Mouse (Mus musculus) C2C12 (cell line): ENCODE measurements around the gene Rptor. TPM values are rescaled to one million over a fixed set of nuclear protein-coding genes. Genes with fewer than 3 reads are reported as not detected.
A peak's percentile ranks its signal among the peaks of the same experiment; 100 is the strongest.

ENCODE experiments used
- H3K27me3 ChIP-seq: one replicate; pipeline ENCODE4 v1.6.1; 2011; ENCODE audit not compliant: control insufficient read depth, insufficient read depth, insufficient read length
- H3K36me3 ChIP-seq: one replicate; pipeline ENCODE4 v1.6.1; 2011; ENCODE audit not compliant: control insufficient read depth, insufficient read depth
- H3K4me3 ChIP-seq: one replicate; pipeline ENCODE4 v1.5.1; 2011; ENCODE audit warnings: mild to moderate bottlenecking, control low read depth; ENCODE audit not compliant: poor library complexity, insufficient read depth, severe bottlenecking
- H3K79me2 ChIP-seq: one replicate; pipeline ENCODE4 v1.6.1; 2011; ENCODE audit not compliant: control insufficient read depth, insufficient read depth
- H3K79me3 ChIP-seq: one replicate; pipeline ENCODE4 v1.6.1; 2011; ENCODE audit warnings: low read depth, control low read depth
- H3ac ChIP-seq: one replicate; pipeline ENCODE3; 2011; ENCODE audit warnings: low read depth; ENCODE audit not compliant: control insufficient read depth, insufficient read length
- CEBPB ChIP-seq: IDR thresholded peaks from one replicate; pipeline ENCODE4 v1.6.1; 2011; ENCODE audit warnings: low read depth, mild to moderate bottlenecking, control low read depth, moderate library complexity
- CTCF ChIP-seq: IDR thresholded peaks from one replicate; pipeline ENCODE4 v1.5.1; 2011; ENCODE audit not compliant: control insufficient read depth, insufficient read depth, insufficient read length
- FOSL1 ChIP-seq: IDR thresholded peaks from one replicate; pipeline ENCODE4 v1.8.0; 2011; ENCODE audit warnings: mild to moderate bottlenecking, low read length; ENCODE audit not compliant: poor library complexity, insufficient read depth, severe bottlenecking
- MAX ChIP-seq: IDR thresholded peaks from one replicate; pipeline ENCODE4 v1.6.1; 2011; ENCODE audit warnings: mild to moderate bottlenecking, control low read depth
- MYOD1 ChIP-seq: IDR thresholded peaks from one replicate; pipeline ENCODE4 v1.6.1; 2011; ENCODE audit warnings: low read depth; ENCODE audit not compliant: control insufficient read depth, insufficient read length
- MYOG ChIP-seq: IDR thresholded peaks from one replicate; pipeline ENCODE4 v1.6.1; 2011; ENCODE audit not compliant: control insufficient read depth, insufficient read length; ENCODE audit errors: extremely low read depth
- USF1 ChIP-seq: IDR thresholded peaks from one replicate; pipeline ENCODE4 v1.6.1; 2011; ENCODE audit warnings: low read depth, mild to moderate bottlenecking, control low read depth, moderate library complexity
- polyA plus RNA-seq: library from polyadenylated mRNA; unstranded; fragments of >200 nt; fragmentation: generic; extraction: Trizol; gene quantifications from one replicate; pipeline ENCODE4 v1.2.1, GENCODE M21; 2012; ENCODE audit warnings: missing spikeins

The Rptor gene
- polyA plus RNA-seq, 1 experiment: 34.8 TPM

DNA sequence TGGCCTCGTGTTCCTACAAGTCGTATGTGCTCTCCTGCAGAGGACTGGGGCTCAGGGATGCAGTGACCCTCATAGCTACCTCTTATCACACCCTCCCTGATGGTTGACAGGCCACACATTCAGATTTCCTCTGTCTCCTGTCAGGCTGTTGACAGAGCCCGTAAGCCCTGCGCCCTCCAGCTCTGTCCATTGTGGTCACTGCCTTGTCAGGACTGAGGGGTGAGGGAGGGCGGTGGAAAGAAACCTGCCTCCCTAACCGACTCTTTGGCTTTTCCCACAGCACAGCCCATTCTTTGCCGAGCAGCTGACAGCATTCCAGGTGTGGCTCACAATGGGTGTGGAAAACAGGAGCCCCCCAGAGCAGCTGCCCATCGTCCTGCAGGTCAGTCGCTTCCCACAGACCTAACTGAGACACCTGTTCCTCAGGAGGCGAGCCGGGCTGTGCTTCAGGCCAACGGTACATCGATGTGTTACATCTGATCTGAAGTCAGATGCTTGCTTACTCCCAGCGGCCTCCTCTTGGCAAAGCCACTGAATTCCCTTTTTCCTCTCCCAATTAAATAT lies 214.2 kb downstream of the Rptor start:
- Histone ChIP-seq H3K79me2 (peaks cover 14% of the 10 kb centered on the region), H3K4me3 (no peak overlapping the region), H3K27me3 (no peaks in the 10 kb centered on the region), H3ac (peak overlapping the region; percentile 9), H3K79me3 (no peaks in the 10 kb centered on the region), H3K36me3 (peaks cover 51% of the 10 kb centered on the region)
- TF ChIP-seq CTCF (no peak), MYOD1 (peak; percentile 40)

DNA sequence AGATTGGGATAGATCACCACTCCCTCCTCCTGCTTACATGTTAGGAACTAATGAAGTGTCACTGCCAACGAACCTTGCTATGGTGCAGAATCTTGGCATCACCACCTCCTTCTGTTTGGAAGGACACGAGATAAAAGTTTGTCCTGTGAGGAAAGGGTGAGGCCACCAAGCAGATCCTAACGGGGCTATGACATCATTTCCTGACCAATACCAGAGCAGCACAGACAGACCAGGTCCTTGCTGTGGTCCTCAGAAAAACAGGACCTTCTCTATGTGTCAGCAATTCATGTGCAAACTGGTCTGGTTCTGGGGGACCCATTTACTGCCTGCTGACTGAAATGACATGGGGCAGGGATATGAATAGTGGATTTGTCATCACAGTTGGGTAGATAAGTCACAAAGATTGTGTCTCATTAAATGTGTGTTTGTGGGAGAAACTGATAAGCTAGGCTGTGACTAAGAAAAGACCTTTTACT lies 214.7 kb downstream of the Rptor start:
- H3ac ChIP-seq: no peak overlapping the region
- TF ChIP-seq MYOD1 (peak; percentile 21), FOSL1 (peak; percentile 50), MYOG (no peak)
- peaks cover 47% of the 10 kb centered on the region for H3K36me3 ChIP-seq
- peaks cover 14% of the 10 kb centered on the region for H3K79me2 ChIP-seq
- H3K79me3 ChIP-seq: no peaks in the 10 kb centered on the region
- no peaks in the 10 kb centered on the region for H3K27me3 ChIP-seq
- H3K4me3 ChIP-seq: no peak overlapping the region

DNA sequence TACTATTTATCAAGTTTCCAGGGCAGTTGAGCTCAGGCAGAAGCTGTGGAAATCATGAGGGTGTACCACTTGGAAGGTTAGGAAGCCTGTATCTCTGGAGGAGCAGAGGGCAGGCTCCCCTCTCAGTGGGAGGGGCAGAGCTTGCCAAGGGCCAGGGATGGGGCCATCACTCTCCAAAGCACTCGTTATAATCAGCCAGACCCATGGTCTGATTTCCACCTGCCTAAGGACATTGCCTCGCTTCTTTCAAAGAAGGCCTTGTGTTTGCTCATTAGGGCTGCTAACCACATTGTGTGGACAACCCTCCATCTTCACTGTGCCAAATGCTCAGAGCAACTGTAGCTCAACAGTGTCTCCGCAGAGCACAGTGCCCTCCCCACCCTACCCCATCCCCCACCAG lies 215.2 kb downstream of the Rptor start:
- H3K27me3 ChIP-seq: no peaks in the 10 kb centered on the region
- H3K79me2 ChIP-seq: peaks cover 14% of the 10 kb centered on the region
- no peaks in the 10 kb centered on the region for H3K79me3 ChIP-seq
- peaks cover 46% of the 10 kb centered on the region for H3K36me3 ChIP-seq
- H3ac ChIP-seq: no peak overlapping the region
- TF ChIP-seq MAX (no peak), CEBPB (no peak), MYOD1 (peak; percentile 19), FOSL1 (no peak)
- no peak overlapping the region for H3K4me3 ChIP-seq

- TF ChIP-seq MYOD1: no peak
- TF ChIP-seq CTCF: no peak
- TF ChIP-seq USF1: no peak
- TF ChIP-seq FOSL1: no peak
- no peak for TF ChIP-seq MAX
- TF ChIP-seq CEBPB: no peak
- TF ChIP-seq MYOG: no peak
- Histone ChIP-seq H3K79me2 (no peaks in the 10 kb centered on the region), H3ac (no peak overlapping the region), H3K4me3 (no peak overlapping the region), H3K27me3 (no peaks in the 10 kb centered on the region), H3K79me3 (no peaks in the 10 kb centered on the region), H3K36me3 (peaks cover 60% of the 10 kb centered on the region)
Observed at GRCm38 (mm10) chr11:119821514-119821913, 218.8 kb downstream of the Rptor start.

- Histone ChIP-seq H3K36me3 (peaks cover 78% of the 10 kb centered on the region), H3K79me3 (no peaks in the 10 kb centered on the region)
- TF ChIP-seq USF1 (no peak), CTCF (no peak), MYOD1 (no peak), CEBPB (no peak), MAX (no peak), FOSL1 (no peak), MYOG (no peak)
Observed at GRCm38 (mm10) chr11:119824072-119824649, 221.5 kb downstream of the Rptor start.

GRCm38 (mm10) chr11:119825783-119826182 lies 223.1 kb downstream of the Rptor start:
- Histone ChIP-seq H3K36me3 (peaks cover 72% of the 10 kb centered on the region), H3K27me3 (no peaks in the 10 kb centered on the region), H3K79me2 (no peaks in the 10 kb centered on the region), H3K4me3 (no peak overlapping the region), H3ac (no peak overlapping the region), H3K79me3 (no peaks in the 10 kb centered on the region)
- TF ChIP-seq CTCF: no peak
- no peak for TF ChIP-seq FOSL1
- no peak for TF ChIP-seq USF1
- TF ChIP-seq MYOG: no peak
- TF ChIP-seq CEBPB: no peak
- TF ChIP-seq MYOD1: no peak
- no peak for TF ChIP-seq MAX

More at GRCm38 (mm10) chr11:119824072-119824649, 221.5 kb downstream of the Rptor start:
- Histone ChIP-seq H3K27me3 (no peaks in the 10 kb centered on the region), H3ac (no peak overlapping the region), H3K79me2 (no peaks in the 10 kb centered on the region), H3K4me3 (no peak overlapping the region)
